ENCODE assay signal across 33 mouse cellular contexts in genomic region chr10:94345509-94346252, GRCm38 (mm10). TPM values are rescaled to one million over a fixed set of nuclear protein-coding genes. Genes with fewer than 3 reads are reported as not detected.
"Had no signal": no experiment of that assay in that cellular context is flagged by ENCODE, and none has a peak within 500 bp of the region (broad histone marks: within the 10 kb centered on the region; RNA-seq: fewer than 3 reads in every experiment).

No protein-coding gene starts in this region.

- H3K4me2 ChIP-seq: midbrain, embryonic 12.5 days; neural tube, embryonic 13.5 days had no signal

- H3K36me3 ChIP-seq: intestine, embryonic 15.5 days; liver, embryonic 13.5 days; midbrain, embryonic 12.5 days; neural tube, embryonic 13.5 days had no signal

- ATAC-seq: midbrain, embryonic 16.5 days had no signal

- H3K9me3 ChIP-seq: intestine, embryonic 15.5 days; liver, embryonic 13.5 days; midbrain, embryonic 12.5 days; neural tube, embryonic 13.5 days had no signal

- H3K4me1 ChIP-seq: intestine, embryonic 15.5 days; megakaryocyte, embryonic 14.5 days had no signal

- H3K27ac ChIP-seq: intestine, embryonic 15.5 days; left cerebral cortex, adult 2 months; liver, embryonic 13.5 days; midbrain, embryonic 12.5 days; neural tube, embryonic 13.5 days; stomach, postnatal 0 days had no signal

- DNase-seq: kidney, adult 11 months; kidney, adult 8-10 months; kidney, postnatal 14 days; kidney, postnatal 4 days; layer of hippocampus, postnatal 36 days; liver, embryonic 13.5 days; lung, adult 2 months; lung, postnatal 14 days; lung, postnatal 4 days; right cerebral cortex, postnatal 4 days; thymus, adult 2 months; thymus, postnatal 14 days had no signal

- H3K27me3 ChIP-seq: intestine, embryonic 15.5 days; liver, embryonic 13.5 days; midbrain, embryonic 12.5 days; neural tube, embryonic 13.5 days had no signal

- H3K4me3 ChIP-seq: intestine, embryonic 15.5 days; left cerebral cortex, adult 2 months; liver, embryonic 13.5 days; megakaryocyte, embryonic 14.5 days; midbrain, embryonic 12.5 days; myocyte; neural tube, embryonic 13.5 days had no signal

- H3K9ac ChIP-seq: intestine, embryonic 15.5 days; liver, embryonic 13.5 days; midbrain, embryonic 12.5 days; neural tube, embryonic 13.5 days had no signal

RNA-seq across cellular contexts. Expression of gene Gm4792, which starts 47.2 kb away (rescaled TPM):
- total RNA-seq: layer of hippocampus, adult 18-20 months; layer of hippocampus, postnatal 10 days; layer of hippocampus, postnatal 36 days; left cerebral cortex, adult 2 months; left cerebral cortex, postnatal 10 days; left cerebral cortex, postnatal 36 days; liver, adult 2 months; monocyte, adult 5-6 weeks; neutrophil, adult 5-6 weeks had no signal
- polyA plus RNA-seq: intestine, embryonic 15.5 days; kidney, embryonic 16.5 days; limb, embryonic 11.5 days; limb, embryonic 14.5 days; liver, adult 2 months; liver, embryonic 13.5 days; liver, embryonic 16.5 days; lung, adult 2 months; lung, embryonic 16.5 days; myocyte; neural tube, embryonic 13.5 days; stomach, embryonic 14.5 days; thymus, adult 2 months had no signal
